Mouse (Mus musculus) cortical plate, adult 2 months (tissue): ENCODE measurements around the gene Pik3ap1. TPM values are rescaled to one million over a fixed set of nuclear protein-coding genes. Genes with fewer than 3 reads are reported as not detected.
A peak's percentile ranks its signal among the peaks of the same experiment; 100 is the strongest.

Experiments used
- H3K27ac ChIP-seq: fragments of 200-500 bp; 2 replicates; pipeline ENCODE4 v1.5.1; 2012; ENCODE audit warnings: low read length, control low read depth, inconsistent platforms; ENCODE audit not compliant: insufficient read depth
- H3K4me1 ChIP-seq: fragments of 200-500 bp; 2 replicates; pipeline ENCODE4 v1.6.1; 2011; ENCODE audit warnings: low read length; ENCODE audit not compliant: control insufficient read depth, insufficient read depth
- H3K4me3 ChIP-seq: fragments of 200-500 bp; 2 replicates; pipeline ENCODE4 v1.5.1; 2011; ENCODE audit warnings: mild to moderate bottlenecking, low read length, control low read depth; ENCODE audit not compliant: insufficient read depth
- CTCF ChIP-seq: fragments of 200-500 bp; IDR thresholded peaks from 2 replicates; pipeline ENCODE4 v1.5.1; 2011; ENCODE audit warnings: mild to moderate bottlenecking, control low read depth, low read length; ENCODE audit not compliant: insufficient read depth; ENCODE audit errors: extremely low read depth
- POLR2A ChIP-seq: fragments of 200-500 bp; IDR thresholded peaks from 2 replicates; pipeline ENCODE4 v1.6.1; 2011; ENCODE audit warnings: mild to moderate bottlenecking, low read length, control low read depth; ENCODE audit not compliant: insufficient read depth; ENCODE audit errors: extremely low read depth
- polyA plus RNA-seq: library from polyadenylated mRNA; depleted of rRNA; stranded (reverse); fragments of >200 nt; gene quantifications from 2 replicates; pipeline ENCODE4 v1.2.3, GENCODE M21; 2012

The Pik3ap1 gene
- polyA plus RNA-seq, 1 experiment: 2.6 TPM

DNA sequence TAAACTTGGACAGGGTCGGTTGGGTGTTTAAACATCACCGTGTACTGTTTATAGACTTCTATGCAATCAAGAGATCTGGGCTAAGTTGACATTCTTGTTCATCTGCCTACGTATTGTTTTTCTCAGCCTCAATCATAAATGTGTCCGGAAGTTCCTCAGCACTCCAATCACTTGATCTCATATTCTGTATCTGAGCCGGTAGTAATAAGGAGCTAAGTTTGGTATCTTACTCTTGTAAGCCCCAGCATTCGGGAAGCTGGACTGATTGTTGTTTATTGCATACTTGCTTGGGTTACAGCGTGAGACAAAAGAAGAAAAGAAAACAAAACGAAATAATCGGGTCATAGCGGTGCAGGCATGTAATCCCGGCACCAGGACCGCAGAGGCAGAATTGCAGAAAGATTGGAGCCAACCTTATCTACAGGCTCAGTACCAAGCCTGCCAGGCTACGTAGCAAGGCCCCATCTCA is 120.5 kb downstream of the Pik3ap1 start:
- TF ChIP-seq POLR2A (no peak), CTCF (no peak)
- Histone ChIP-seq H3K4me3 (peak overlapping the region; percentile 90), H3K27ac (peak overlapping the region; percentile 100), H3K4me1 (peaks cover 3% of the 10 kb centered on the region; the same call in 1 of the 2 replicates)

DNA sequence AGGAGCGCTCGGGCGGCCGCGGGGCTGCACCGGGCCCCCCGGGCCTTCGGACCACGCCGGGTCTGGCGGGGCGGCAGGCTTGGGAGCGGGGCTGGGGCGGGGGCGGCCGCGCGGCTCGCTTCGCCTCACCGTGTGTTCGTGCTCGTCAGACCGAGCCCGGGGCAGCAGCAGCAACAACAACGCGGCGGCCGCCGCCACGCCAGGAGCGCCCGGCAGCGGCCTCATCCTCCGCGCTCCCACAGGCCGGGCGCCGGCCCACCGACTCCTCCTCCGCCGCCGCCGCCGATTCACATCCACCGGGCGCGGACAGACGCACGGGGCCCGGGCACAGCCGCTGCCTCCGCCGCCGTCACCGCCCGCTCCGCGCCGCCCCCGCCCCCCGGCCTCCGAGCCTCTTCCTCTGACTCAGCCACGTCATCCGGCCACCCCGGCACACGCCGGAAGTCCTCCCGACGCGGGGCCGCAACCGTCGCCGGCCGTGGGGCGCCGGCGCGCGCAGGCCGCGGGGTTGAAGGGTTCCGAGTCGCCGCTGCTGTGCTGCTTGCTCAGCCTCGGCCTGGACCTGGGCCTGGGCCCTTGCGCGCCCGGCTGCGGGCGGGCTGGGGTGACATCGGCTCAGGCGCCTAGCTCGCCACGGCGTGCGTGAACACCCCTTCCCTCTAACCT is 121.1 kb downstream of the Pik3ap1 start, which contains the start of gene Tm9sf3:
Gene Tm9sf3, minus strand, starts transcription at position 368 of the 666 bp plus-strand sequence.
- Histone ChIP-seq H3K4me3 (peak within 1 kb of the TSS; percentile 90), H3K4me1 (peaks cover 3% of the 10 kb centered on the region; the same call in 1 of the 2 replicates), H3K27ac (peak within 1 kb of the TSS; percentile 100)
- TF ChIP-seq POLR2A (0 out of 2 replicates have a peak, but pooled peaks have one; percentile 40), CTCF (no peak)

DNA sequence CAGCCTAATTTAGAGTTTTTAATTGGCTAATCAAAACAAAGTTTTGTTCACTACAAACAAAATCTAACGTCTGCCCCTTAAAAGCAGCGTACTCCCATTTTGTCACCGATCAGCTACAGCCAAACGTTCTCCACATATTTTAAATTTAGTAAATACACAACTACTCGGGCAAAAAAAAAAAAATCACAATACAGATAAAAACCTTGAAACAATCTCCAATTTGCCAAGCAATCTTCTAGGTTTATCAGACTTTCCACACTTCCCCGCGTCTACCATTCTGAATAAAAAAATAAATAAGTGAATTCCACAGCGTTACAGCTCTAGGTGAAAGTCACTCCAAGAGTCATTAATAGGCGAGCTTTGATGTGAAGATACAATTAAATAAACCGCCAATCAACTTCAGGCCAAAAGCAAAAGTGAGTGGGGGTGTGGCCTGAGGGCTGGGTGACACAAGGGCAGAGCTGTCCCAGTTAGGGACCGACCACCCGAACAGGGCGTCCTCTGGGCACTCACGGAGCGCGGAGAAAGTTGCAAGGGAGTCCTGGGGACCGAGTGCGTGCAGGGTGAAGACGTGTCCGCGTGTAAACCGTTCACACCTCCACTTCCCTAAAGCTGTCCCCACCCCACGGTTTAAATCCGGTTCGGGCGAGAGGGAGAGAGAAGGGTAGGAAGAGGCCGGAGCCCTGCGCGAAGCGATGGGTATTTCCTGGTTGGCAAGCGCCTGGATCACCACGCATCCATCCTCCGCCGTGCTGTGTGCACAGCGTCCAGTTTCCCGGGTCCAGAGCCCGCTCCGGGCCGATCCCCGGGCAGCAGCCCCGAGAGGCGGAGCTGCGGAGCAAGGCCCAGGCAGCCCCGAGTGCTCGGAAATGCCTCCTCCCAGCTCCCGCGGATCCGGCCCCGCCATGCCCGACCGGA is 121.9 kb downstream of the Pik3ap1 start:
- H3K27ac ChIP-seq: peak overlapping the region; percentile 92; the same call in 1 of the 2 replicates
- TF ChIP-seq CTCF: no peak
- TF ChIP-seq POLR2A: no peak
- peak overlapping the region; percentile 90 for H3K4me3 ChIP-seq
- H3K4me1 ChIP-seq: peaks cover 3% of the 10 kb centered on the region; the same call in 1 of the 2 replicates

DNA sequence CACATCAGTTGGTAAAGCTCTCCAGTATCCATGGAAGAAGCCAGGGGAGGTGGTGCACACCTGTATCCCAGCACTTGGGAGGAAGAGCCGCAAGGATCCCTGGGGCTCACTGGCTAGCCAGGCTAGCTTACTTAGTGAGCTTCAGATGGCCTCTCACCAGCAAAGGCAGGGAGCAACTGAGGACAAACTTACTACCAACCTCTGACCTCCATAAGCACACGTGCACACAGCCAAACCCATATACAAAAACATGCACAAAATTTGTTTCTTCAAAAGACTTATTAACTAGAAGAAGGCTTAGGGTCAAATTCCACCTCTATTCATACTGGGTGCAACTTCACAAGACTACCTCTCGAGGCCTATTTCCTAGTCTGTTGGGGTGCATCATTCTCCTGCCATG is 124.2 kb downstream of the Pik3ap1 start:
- H3K4me3 ChIP-seq: no peak overlapping the region
- no peak for TF ChIP-seq CTCF
- no peak for TF ChIP-seq POLR2A
- H3K27ac ChIP-seq: no peak overlapping the region
- H3K4me1 ChIP-seq: peaks cover 5% of the 10 kb centered on the region

DNA sequence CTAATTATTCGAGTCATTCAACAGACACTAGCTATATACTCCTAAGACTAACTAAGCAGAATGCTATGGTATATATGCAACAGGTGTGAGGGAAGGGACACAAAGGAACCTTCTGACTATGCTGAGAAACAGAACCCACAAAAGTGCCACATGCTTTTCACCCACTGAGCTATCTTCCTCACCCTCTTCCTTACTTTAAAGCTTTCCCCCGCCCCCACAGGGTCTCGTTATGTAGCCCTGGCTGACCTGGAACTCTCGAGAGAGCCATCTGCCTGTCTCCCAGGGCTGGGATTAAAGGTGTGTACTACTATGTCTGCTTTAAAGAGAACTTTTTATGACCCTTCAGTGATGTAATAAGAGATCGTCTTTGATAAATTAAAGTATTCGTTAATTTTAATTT is 125.6 kb downstream of the Pik3ap1 start:
- no peak overlapping the region for H3K27ac ChIP-seq

DNA sequence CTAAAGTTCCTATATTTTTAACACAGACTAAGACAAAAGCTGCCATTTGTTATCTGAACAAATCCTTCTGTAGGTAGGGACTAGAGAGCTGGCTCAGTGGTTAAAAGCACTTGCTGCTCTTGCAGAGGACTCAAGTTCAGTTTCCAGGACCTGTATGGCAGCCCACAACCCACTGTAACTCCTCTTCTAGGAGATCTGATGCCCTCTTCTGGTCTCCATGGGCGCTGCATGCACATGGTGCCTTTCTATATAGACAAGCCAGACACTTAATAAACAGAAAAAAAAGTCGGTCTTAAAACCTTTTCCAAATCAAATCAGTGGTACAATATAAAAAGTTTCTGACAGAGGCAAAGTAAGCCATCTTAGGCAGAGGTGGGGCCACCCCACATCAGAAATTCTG is 126.2 kb downstream of the Pik3ap1 start:
- no peak overlapping the region for H3K27ac ChIP-seq
- no peak overlapping the region for H3K4me3 ChIP-seq
- TF ChIP-seq CTCF (0 out of 2 replicates have a peak, but pooled peaks have one; percentile 4), POLR2A (no peak)
- H3K4me1 ChIP-seq: peaks cover 5% of the 10 kb centered on the region

More for the DNA sequence above, 125.6 kb downstream of the Pik3ap1 start:
- no peak overlapping the region for H3K4me3 ChIP-seq
- peaks cover 5% of the 10 kb centered on the region for H3K4me1 ChIP-seq
- no peak for TF ChIP-seq POLR2A
- TF ChIP-seq CTCF: no peak

DNA sequence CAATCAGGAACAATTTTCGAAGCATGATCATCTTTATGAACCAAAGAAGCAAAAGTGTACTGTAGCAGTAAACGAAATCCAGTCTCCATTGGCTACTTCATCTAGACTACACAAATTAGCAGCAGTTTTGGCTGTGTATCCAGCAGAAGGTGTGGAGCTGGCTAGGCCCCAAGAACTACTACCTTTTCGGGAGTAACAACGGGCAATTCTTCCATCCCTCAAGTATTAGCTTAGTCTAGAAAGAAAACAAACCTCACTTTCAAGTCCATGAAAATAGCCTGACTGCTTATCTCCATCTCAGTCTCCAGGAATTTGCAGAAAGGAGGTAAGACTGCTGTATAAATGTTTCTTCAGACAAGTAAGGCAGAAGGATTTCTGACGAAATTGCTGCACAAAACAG is 130.3 kb downstream of the Pik3ap1 start:
- TF ChIP-seq CTCF (no peak), POLR2A (no peak)
- no peak overlapping the region for H3K27ac ChIP-seq

DNA sequence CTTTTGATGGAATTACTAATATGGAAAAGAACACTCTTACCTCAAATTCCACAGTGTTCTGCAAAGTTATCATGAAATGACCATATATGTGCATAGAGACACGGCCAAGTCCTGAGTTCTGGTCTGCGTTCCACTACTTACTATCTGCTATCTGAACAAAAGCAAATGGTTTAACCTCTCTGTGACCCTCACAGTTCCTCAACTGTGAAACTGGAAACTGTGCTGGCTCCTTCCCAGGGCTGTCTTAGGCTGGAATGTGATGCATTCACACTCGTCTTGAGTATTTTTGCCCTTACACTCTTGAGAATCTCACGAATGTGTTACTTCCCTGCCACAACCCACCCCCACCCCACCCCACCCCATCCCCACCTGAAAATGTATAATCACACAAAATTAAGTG is 135.9 kb downstream of the Pik3ap1 start:
- no peaks in the 10 kb centered on the region for H3K4me1 ChIP-seq
- no peak overlapping the region for H3K27ac ChIP-seq
- H3K4me3 ChIP-seq: no peak overlapping the region
- TF ChIP-seq POLR2A (no peak), CTCF (no peak)

More for the DNA sequence above, 130.3 kb downstream of the Pik3ap1 start:
- Histone ChIP-seq H3K4me1 (peaks cover 2% of the 10 kb centered on the region), H3K4me3 (no peak overlapping the region)

DNA sequence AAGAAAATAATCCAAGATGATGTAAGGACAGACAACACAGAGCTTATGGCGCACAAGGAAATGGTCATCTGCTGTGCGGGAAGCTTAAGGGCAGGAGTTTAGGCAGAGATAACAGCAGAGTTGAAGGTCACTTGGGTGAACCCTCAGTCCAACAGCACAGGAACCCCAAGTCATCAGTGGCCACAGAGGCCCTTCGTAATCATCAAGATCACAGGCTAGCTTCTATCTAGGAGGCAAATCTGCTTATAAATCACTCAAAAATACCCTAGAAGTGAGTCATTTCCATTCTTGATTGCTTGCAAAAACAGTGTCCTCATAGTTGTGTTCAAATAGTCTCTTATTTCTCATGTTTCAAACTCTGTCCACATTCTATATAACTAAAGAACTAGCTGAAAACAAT is 136.6 kb downstream of the Pik3ap1 start:
- no peak for TF ChIP-seq CTCF
- TF ChIP-seq POLR2A: no peak
- Histone ChIP-seq H3K4me3 (no peak overlapping the region), H3K4me1 (no peaks in the 10 kb centered on the region), H3K27ac (no peak overlapping the region)
